Mouse (Mus musculus) forebrain, embryonic 16.5 days (tissue): ENCODE results near the gene Sytl3. TPM values are rescaled to one million over a fixed set of nuclear protein-coding genes. Genes with fewer than 3 reads are reported as not detected.

Source experiments
- ATAC-seq: fragments of 200-750 bp; cut with Nextera tagmentation; 2 replicates; pipeline ENCODE4 v1.8.0; 2017; ENCODE audit warnings: mild to moderate bottlenecking, moderate library complexity
- H3K27ac ChIP-seq: fragments of 300-500 bp; sonication (generic); 2 replicates; pipeline ENCODE4 v1.5.1; 2014; ENCODE audit warnings: low read length, control low read depth
- H3K27me3 ChIP-seq: fragments of 300-500 bp; sonication (generic); replicated peaks from 2 replicates; pipeline ENCODE4 v1.6.1; 2014; ENCODE audit warnings: low read length; ENCODE audit not compliant: control insufficient read depth, insufficient read depth
- H3K36me3 ChIP-seq: fragments of 300-500 bp; sonication (generic); 2 replicates; pipeline ENCODE4 v1.6.1; 2014; ENCODE audit not compliant: control insufficient read depth, insufficient read depth
- H3K4me1 ChIP-seq: fragments of 300-500 bp; sonication (generic); replicated peaks from 2 replicates; pipeline ENCODE4 v1.6.1; 2014; ENCODE audit warnings: low read length; ENCODE audit not compliant: control insufficient read depth, insufficient read depth
- H3K4me2 ChIP-seq: fragments of 300-500 bp; sonication (generic); 2 replicates; pipeline ENCODE4 v1.6.1; 2014; ENCODE audit warnings: mild to moderate bottlenecking, low read length, control low read depth
- H3K4me3 ChIP-seq: fragments of 300-500 bp; sonication (generic); replicated peaks from 2 replicates; pipeline ENCODE4 v1.5.1; 2014; ENCODE audit warnings: mild to moderate bottlenecking, low read length, control low read depth
- H3K9ac ChIP-seq: fragments of 300-500 bp; sonication (generic); replicated peaks from 2 replicates; pipeline ENCODE4 v1.6.1; 2014; ENCODE audit warnings: low read depth, low read length, control low read depth
- H3K9me3 ChIP-seq: fragments of 300-500 bp; sonication (generic); 2 replicates; pipeline ENCODE4 v1.6.1; 2016; ENCODE audit warnings: low read length; ENCODE audit not compliant: control insufficient read depth
- WGBS: fragments of 180-500 bp; shearing (Covaris S2); extraction: QIAGEN DNeasy Blood & Tissue Kit; methylation state at CpG from one replicate; pipeline ENCODE4 v1.1.7; 2014; 5-methylcytosine and 5-hydroxymethylcytosine counted together
- polyA plus RNA-seq: library from polyadenylated mRNA; unstranded; fragments of >200 nt; fragmentation: Nextera tagmentation; extraction: Ambion mirVana; gene quantifications from 2 replicates; pipeline ENCODE4 v1.2.1, GENCODE M21; 2015

The Sytl3 gene
- polyA plus RNA-seq, 1 experiment from 2014 or later, result 0.30 TPM

DNA sequence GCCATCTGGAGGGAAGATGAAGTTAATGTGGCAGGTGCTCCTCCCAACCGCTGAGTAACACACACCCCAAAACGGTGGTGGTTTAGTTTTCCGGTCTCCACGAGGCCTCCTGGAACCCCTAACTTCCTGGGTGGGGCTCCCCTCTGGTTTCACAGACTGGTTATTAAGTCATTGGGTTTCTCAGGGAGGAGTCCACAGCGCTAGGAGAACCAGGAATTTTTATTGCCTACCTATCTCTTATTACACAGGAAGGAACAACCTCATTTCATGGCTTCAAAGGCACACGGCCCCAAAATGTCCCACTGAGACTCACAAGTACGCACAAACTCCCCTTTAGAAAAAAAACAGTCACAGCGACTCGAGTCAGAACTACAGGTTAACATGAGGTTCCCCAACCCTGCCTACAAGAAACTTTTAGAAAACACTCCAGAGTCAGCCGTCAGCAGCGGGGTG lies 84.9 kb downstream of the Sytl3 start:
- Histone ChIP-seq H3K9ac (no peak overlapping the region), H3K36me3 (peaks cover 6% of the 10 kb centered on the region), H3K27ac (no peak overlapping the region), H3K4me3 (no peak overlapping the region), H3K27me3 (no peaks in the 10 kb centered on the region), H3K4me2 (no peak overlapping the region), H3K4me1 (peaks cover 39% of the 10 kb centered on the region), H3K9me3 (no peaks in the 10 kb centered on the region)
- WGBS, result 80% methylated on average over 11 of the region's 11 CpGs
- ATAC-seq, result no peak

DNA sequence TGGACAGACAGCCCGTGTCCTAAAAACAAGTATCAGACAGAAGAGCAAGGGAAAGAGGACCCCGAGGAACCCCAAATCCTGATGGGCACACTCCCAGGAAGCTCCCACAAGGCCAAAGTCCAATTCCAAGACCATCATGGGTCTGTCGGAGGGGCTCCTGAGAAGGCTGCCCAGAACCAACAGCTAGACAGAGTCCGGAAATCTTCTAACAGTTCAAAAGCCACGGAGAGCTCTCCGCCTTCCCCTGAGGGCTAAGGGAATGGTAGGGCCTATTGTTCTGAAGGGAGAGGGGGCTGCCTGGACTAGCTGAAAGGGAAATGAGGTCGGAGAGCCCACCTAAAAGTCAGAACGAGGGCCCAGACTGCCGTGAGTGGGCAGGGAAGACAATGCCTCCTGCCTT lies 85.5 kb downstream of the Sytl3 start:
- Histone ChIP-seq H3K4me1 (peaks cover 39% of the 10 kb centered on the region), H3K27ac (no peak overlapping the region)

DNA sequence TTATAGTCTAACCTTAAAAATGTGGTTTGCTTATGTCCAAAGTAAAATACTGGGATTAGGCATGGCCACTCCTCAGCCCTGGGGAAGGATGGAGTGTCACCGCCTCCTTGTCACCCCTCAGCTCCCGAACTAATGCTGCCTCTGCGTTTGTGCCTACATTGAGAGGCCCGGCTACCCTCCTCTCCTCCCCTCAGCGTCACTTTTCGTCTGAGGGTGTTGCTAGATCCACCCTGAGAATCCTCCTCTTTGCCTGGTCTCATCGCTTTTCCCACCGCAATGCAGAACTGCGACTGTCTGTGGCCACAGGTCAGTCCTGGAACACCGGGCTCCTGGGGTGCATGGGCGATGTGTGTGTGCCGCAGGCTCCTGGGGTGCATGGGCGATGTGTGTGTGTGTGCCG lies 86.0 kb downstream of the Sytl3 start:
- ATAC-seq, result no peak
- H3K9ac ChIP-seq, result no peak overlapping the region
- H3K27ac ChIP-seq, result no peak overlapping the region
- no peak overlapping the region for H3K4me3 ChIP-seq
- peaks cover 39% of the 10 kb centered on the region for H3K4me1 ChIP-seq
- H3K9me3 ChIP-seq, result no peaks in the 10 kb centered on the region
- H3K4me2 ChIP-seq, result no peak overlapping the region
- no peaks in the 10 kb centered on the region for H3K27me3 ChIP-seq
- WGBS, result 87% methylated on average over 14 of the region's 14 CpGs
- H3K36me3 ChIP-seq, result no peaks in the 10 kb centered on the region; the same call in 1 of the 2 replicates

More for the DNA sequence above, 85.5 kb downstream of the Sytl3 start:
- no peak for ATAC-seq
- no peaks in the 10 kb centered on the region for H3K27me3 ChIP-seq
- H3K4me3 ChIP-seq, result no peak overlapping the region
- H3K9me3 ChIP-seq, result no peaks in the 10 kb centered on the region
- H3K9ac ChIP-seq, result no peak overlapping the region
- 62% methylated on average over 9 of the region's 9 CpGs for WGBS
- no peak overlapping the region for H3K4me2 ChIP-seq
- peaks cover 4% of the 10 kb centered on the region for H3K36me3 ChIP-seq

DNA sequence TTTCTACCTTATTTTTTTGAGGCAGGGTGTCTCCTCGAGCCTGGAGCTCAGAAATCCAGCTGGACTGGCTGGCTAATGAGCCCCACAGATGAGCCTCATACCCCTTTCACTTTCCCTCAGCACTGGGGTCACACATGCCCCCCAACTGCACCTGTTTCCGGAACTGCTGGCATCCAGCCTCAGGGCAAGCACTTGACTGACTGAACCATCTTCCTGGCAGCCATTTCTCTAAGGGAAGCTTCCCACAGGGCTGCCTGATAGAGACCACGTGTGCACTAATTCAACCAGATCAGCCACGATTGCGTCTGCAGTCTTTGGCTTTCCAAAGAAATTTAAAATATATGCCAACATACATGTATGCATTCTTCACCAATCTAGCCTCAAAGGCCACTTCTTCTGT lies 86.6 kb downstream of the Sytl3 start:
- no peaks in the 10 kb centered on the region for H3K27me3 ChIP-seq
- H3K27ac ChIP-seq, result peak overlapping the region; percentile 48
- no peak overlapping the region for H3K4me2 ChIP-seq
- no peak overlapping the region for H3K4me3 ChIP-seq
- WGBS, result 43% methylated on average over 5 of the region's 5 CpGs
- no peak for ATAC-seq
- no peaks in the 10 kb centered on the region for H3K36me3 ChIP-seq
- H3K9me3 ChIP-seq, result no peaks in the 10 kb centered on the region
- peaks cover 39% of the 10 kb centered on the region for H3K4me1 ChIP-seq
- no peak overlapping the region for H3K9ac ChIP-seq

DNA sequence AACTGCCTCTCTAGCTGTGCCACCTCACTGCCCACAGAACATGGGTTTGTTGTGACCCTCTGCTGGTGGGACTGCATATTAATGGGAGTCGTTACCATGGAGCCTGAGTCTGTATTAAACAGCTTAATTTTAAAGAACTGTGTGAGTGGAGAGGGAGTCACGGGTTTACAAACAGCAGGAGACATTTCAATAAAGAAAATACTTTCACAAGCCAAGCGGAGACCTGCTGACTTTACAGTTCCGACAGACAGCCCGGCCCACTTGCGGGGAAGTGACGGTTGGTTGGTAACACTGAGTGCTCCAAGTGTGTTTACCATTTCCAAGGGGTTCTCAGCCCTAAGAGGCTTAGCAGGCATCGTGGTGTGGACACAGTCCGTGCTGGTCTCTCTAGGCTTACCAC lies 87.1 kb downstream of the Sytl3 start:
- Histone ChIP-seq H3K9ac (no peak overlapping the region), H3K4me3 (no peak overlapping the region), H3K9me3 (no peaks in the 10 kb centered on the region), H3K4me2 (no peak overlapping the region), H3K27me3 (no peaks in the 10 kb centered on the region), H3K4me1 (peaks cover 39% of the 10 kb centered on the region), H3K27ac (peak overlapping the region; percentile 56), H3K36me3 (no peaks in the 10 kb centered on the region)
- WGBS, result 10% methylated on average over 9 of the region's 9 CpGs
- ATAC-seq, result peak; percentile 81

DNA sequence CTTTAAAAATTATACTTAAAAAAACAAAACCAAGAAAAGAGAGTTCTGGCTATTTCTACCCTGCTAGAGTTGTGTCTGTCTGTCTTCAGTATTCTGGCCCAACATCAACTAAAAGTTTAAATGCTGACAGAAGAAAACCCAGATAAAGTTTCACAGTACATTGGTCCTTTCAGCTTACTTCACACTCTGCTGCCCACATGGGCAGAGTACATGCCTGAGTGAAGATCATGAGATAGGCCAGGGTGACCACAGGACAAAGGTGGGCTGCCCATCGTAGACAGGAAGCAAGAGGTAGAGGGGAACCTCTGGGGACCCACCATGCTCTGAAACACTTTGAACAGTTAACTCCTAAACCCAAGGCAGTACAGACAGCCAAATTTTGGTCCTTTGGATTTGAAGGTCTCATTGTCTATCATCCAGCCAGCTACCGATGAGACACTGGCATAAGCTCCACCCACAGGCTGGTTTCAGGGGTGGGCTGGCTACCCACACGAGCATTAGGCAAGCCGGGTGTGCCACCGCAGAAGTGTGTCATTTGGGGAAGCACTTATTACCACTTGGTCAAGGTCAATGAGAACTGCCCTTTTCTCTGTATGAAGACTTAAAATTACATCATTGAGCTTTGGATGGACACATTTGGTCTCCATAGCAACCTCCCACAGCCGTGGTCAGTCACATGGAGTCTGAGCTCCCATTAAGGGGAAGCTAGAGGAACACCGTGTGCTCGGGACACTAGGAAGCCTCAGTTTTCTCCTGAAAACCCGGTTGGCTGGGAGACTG lies 87.7 kb downstream of the Sytl3 start:
- Histone ChIP-seq H3K9ac (no peak overlapping the region), H3K27me3 (no peaks in the 10 kb centered on the region), H3K36me3 (no peaks in the 10 kb centered on the region), H3K4me1 (peaks cover 34% of the 10 kb centered on the region), H3K9me3 (no peaks in the 10 kb centered on the region), H3K27ac (peak overlapping the region; percentile 56), H3K4me3 (no peak overlapping the region), H3K4me2 (no peak overlapping the region)
- ATAC-seq, result no peak
- WGBS, result 68% methylated on average over 9 of the region's 9 CpGs

DNA sequence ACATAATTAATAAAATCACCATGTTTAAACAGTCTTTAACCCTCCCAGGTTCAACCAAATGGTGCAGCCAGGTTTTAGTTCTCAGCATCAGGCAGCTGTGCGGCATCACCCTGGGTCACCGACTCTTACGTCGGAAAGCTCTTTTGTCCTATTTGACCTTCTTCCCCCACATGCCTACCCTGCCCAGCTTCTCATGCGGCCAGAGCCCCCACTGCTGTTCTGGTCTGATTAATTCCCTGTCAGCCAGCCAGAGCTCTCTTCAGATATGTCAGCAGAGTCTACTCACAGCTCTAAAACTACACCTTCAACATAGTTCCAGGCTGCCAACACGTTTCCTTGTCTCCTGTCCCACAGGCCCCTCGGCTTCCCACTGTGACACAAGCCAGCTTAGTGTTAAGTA lies 88.6 kb downstream of the Sytl3 start:
- no peak overlapping the region for H3K27ac ChIP-seq
- no peak for ATAC-seq
- WGBS, result 52% methylated on average over 7 of the region's 7 CpGs

DNA sequence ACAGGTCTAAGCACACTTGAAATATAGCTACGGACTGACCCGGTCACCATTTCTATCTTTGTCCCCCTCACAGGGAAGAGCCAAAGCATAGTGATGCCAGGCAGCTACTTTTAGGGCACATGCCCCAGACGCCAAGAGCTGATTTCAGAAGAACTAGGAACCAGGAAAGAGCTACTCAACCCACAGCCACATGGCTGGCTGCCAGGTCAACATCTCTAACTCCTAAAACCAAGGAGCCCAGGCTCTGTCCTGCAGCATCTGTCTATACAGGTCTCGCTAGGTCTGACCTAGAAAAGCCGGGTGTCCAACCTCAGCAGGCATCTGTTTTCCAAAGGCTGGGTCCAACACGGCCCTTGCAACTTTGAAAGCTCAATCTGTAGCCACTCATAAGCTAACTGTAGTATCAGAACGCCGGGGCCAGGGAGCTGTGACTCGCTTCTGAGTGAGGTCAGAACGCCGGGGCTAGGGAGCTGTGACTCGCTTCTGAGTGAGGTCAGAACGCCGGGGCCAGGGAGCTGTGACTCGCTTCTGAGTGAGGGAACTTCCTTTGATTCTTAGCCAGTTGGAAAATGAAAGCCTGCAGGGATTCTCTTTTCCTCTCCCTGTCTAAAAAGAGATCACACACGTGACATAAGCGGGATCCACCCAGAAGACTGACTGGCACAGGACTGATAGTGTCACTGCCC lies 90.0 kb downstream of the Sytl3 start:
- H3K4me2 ChIP-seq, result no peak overlapping the region
- 93% methylated on average over 17 of the region's 17 CpGs for WGBS
- H3K9ac ChIP-seq, result no peak overlapping the region
- H3K9me3 ChIP-seq, result no peaks in the 10 kb centered on the region
- peaks cover 25% of the 10 kb centered on the region for H3K4me1 ChIP-seq
- no peak overlapping the region for H3K27ac ChIP-seq
- ATAC-seq, result no peak
- H3K36me3 ChIP-seq, result no peaks in the 10 kb centered on the region
- H3K27me3 ChIP-seq, result no peaks in the 10 kb centered on the region
- H3K4me3 ChIP-seq, result no peak overlapping the region

More for the DNA sequence above, 88.6 kb downstream of the Sytl3 start:
- H3K9ac ChIP-seq, result no peak overlapping the region
- H3K9me3 ChIP-seq, result no peaks in the 10 kb centered on the region
- H3K4me3 ChIP-seq, result no peak overlapping the region
- peaks cover 26% of the 10 kb centered on the region for H3K4me1 ChIP-seq
- H3K36me3 ChIP-seq, result no peaks in the 10 kb centered on the region
- no peak overlapping the region for H3K4me2 ChIP-seq
- H3K27me3 ChIP-seq, result no peaks in the 10 kb centered on the region

DNA sequence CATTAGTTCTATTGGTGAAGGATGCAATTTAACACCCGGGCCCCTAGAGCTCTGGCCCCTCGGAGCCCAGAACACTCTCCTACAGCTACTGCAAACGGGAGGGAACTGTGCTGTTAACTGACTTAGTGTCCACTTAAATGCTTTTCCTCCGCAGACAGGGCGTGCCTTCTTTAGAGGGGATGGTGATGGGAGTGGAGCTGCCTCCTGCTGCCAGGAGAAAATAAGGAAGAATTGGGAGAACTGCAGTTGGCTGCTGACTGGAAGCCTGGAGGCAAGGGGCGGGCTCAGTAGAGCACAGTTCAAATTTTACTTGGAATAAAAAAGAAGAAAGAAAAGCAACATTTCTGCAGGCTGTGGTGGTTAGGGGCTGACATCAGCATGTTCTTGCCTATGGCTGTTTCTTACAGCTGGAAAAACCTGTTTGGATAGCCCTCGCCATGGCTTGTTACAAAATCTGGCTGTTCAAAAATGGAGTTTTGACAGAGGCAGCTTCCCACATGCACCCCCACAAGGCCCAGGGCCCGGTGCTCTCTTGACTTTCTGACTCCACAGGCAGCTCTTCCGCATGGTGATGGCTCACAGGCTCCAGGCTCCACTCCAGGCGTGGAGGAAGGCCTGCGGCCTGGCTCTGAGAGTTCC lies 92.4 kb downstream of the Sytl3 start:
- Histone ChIP-seq H3K36me3 (no peaks in the 10 kb centered on the region), H3K27ac (no peak overlapping the region), H3K9ac (no peak overlapping the region), H3K4me3 (no peak overlapping the region), H3K4me2 (no peak overlapping the region), H3K27me3 (no peaks in the 10 kb centered on the region), H3K4me1 (peaks cover 15% of the 10 kb centered on the region), H3K9me3 (no peaks in the 10 kb centered on the region)
- 83% methylated on average over 11 of the region's 11 CpGs for WGBS
- ATAC-seq, result no peak
